Mouse (Mus musculus): ENCODE results near the gene Ran. TPM values are rescaled to one million over a fixed set of nuclear protein-coding genes. Genes with fewer than 3 reads are reported as not detected.

Ran gene
- 247 and 269 TPM in 2 replicates for polyA plus RNA-seq (2015; fragmentation: Nextera tagmentation; extraction: Ambion mirVana)

GRCm38 (mm10) chr5:129019497-129020299 lies at the start of gene Ran:
Ran (plus strand) TSS chr5:129020069.

GRCm38 (mm10) chr5:129008412-129008826 lies 11.4 kb upstream of the Ran start, which contains the start of gene Stx2:
Stx2 (minus strand) TSS chr5:129008574.

Other genes starting within 250 kb of the Ran start
- 4.7 and 4.8 TPM in 2 replicates for gene Rimbp2, start 66.6 kb upstream of the Ran start, polyA plus RNA-seq (2015; fragmentation: Nextera tagmentation; extraction: Ambion mirVana)
- 14.9 and 17.7 TPM in 2 replicates for gene Stx2, start 11.5 kb upstream of the Ran start, polyA plus RNA-seq (2015; fragmentation: Nextera tagmentation; extraction: Ambion mirVana)
- gene Adgrd1, start 76.7 kb downstream of the Ran start, polyA plus RNA-seq (2015; fragmentation: Nextera tagmentation; extraction: Ambion mirVana): 0.43 and 0.45 TPM in 2 replicates